Mouse (Mus musculus): ENCODE data around the gene Rgmb. TPM values are rescaled to one million over a fixed set of nuclear protein-coding genes. Genes with fewer than 3 reads are reported as not detected.

Rgmb gene
- polyA plus RNA-seq, 1 experiment from 2014 or later, result 14.3 TPM

- ATAC-seq (ENCODE audit: insufficient number of reproducible peaks, insufficient read depth, low FRiP score, low TSS enrichment, low read depth), result 0 out of 2 replicates have a peak, but pooled peaks have one; percentile 39
- peak overlapping the region; percentile 82 for H3K27ac ChIP-seq
- no peak overlapping the region for H3K4me3 ChIP-seq
- peaks cover 18% of the 10 kb centered on the region for H3K36me3 ChIP-seq
- WGBS, result 12% methylated on average over 10 of the region's 10 CpGs
- no peaks in the 10 kb centered on the region for H3K27me3 ChIP-seq
- H3K9ac ChIP-seq, result peak overlapping the region; percentile 32; the same call in 1 of the 2 replicates
- H3K4me1 ChIP-seq, result peaks cover 50% of the 10 kb centered on the region
- H3K9me3 ChIP-seq, result no peaks in the 10 kb centered on the region
- peak overlapping the region; percentile 19 for H3K4me2 ChIP-seq
Measured at GRCm38 (mm10) chr17:15808468-15809374, 22.1 kb downstream of the Rgmb start.

- Histone ChIP-seq H3K4me1 (peaks cover 44% of the 10 kb centered on the region), H3K36me3 (peaks cover 18% of the 10 kb centered on the region), H3K4me2 (no peak overlapping the region), H3K9ac (no peak overlapping the region), H3K9me3 (no peaks in the 10 kb centered on the region), H3K27me3 (no peaks in the 10 kb centered on the region), H3K27ac (peak overlapping the region; percentile 82; the same call in 1 of the 2 replicates), H3K4me3 (no peak overlapping the region)
- ATAC-seq (ENCODE audit: insufficient number of reproducible peaks, insufficient read depth, low FRiP score, low TSS enrichment, low read depth), result no peak
- 48% methylated on average over 4 of the region's 4 CpGs for WGBS
Measured at GRCm38 (mm10) chr17:15808015-15808414, 22.8 kb downstream of the Rgmb start.

GRCm38 (mm10) chr17:15807295-15807984 is 23.4 kb downstream of the Rgmb start:
- WGBS, result 92% methylated on average over 23 of the region's 23 CpGs
- H3K27ac ChIP-seq, result no peak overlapping the region
- H3K4me2 ChIP-seq, result no peak overlapping the region
- H3K4me3 ChIP-seq, result no peak overlapping the region
- ATAC-seq (ENCODE audit: insufficient number of reproducible peaks, insufficient read depth, low FRiP score, low TSS enrichment, low read depth), result no peak
- H3K9ac ChIP-seq, result no peak overlapping the region
- H3K36me3 ChIP-seq, result peaks cover 22% of the 10 kb centered on the region
- peaks cover 39% of the 10 kb centered on the region for H3K4me1 ChIP-seq
- no peaks in the 10 kb centered on the region for H3K9me3 ChIP-seq
- no peaks in the 10 kb centered on the region for H3K27me3 ChIP-seq

GRCm38 (mm10) chr17:15804008-15804812 is 26.6 kb downstream of the Rgmb start:
- no peak overlapping the region for H3K27ac ChIP-seq
- ATAC-seq (ENCODE audit: insufficient number of reproducible peaks, insufficient read depth, low FRiP score, low TSS enrichment, low read depth), result no peak
- H3K4me2 ChIP-seq, result no peak overlapping the region
- no peak overlapping the region for H3K9ac ChIP-seq
- H3K9me3 ChIP-seq, result no peaks in the 10 kb centered on the region
- 51% methylated on average over 15 of the region's 15 CpGs for WGBS
- no peak overlapping the region for H3K4me3 ChIP-seq
- no peaks in the 10 kb centered on the region for H3K27me3 ChIP-seq
- H3K4me1 ChIP-seq, result peaks cover 14% of the 10 kb centered on the region
- H3K36me3 ChIP-seq, result peaks cover 23% of the 10 kb centered on the region

- 74% methylated on average over 3 of the region's 3 CpGs for WGBS
- no peak for ATAC-seq (ENCODE audit: insufficient number of reproducible peaks, insufficient read depth, low FRiP score, low TSS enrichment, low read depth)
- Histone ChIP-seq H3K36me3 (peaks cover 5% of the 10 kb centered on the region; the same call in 1 of the 2 replicates), H3K27me3 (no peaks in the 10 kb centered on the region), H3K4me3 (no peak overlapping the region), H3K4me1 (no peaks in the 10 kb centered on the region), H3K4me2 (no peak overlapping the region), H3K27ac (no peak overlapping the region), H3K9me3 (no peaks in the 10 kb centered on the region), H3K9ac (no peak overlapping the region)
Measured at GRCm38 (mm10) chr17:15799195-15799793, 31.5 kb downstream of the Rgmb start.

- H3K27me3 ChIP-seq, result no peaks in the 10 kb centered on the region
- no peaks in the 10 kb centered on the region for H3K4me1 ChIP-seq
- 90% methylated on average over 8 of the region's 8 CpGs for WGBS
- no peaks in the 10 kb centered on the region; the same call in 1 of the 2 replicates for H3K9me3 ChIP-seq
- H3K36me3 ChIP-seq, result no peaks in the 10 kb centered on the region
- H3K27ac ChIP-seq, result no peak overlapping the region
- no peak for ATAC-seq (ENCODE audit: insufficient number of reproducible peaks, insufficient read depth, low FRiP score, low TSS enrichment, low read depth)
- H3K4me2 ChIP-seq, result no peak overlapping the region
- H3K9ac ChIP-seq, result no peak overlapping the region
- H3K4me3 ChIP-seq, result no peak overlapping the region
Measured at GRCm38 (mm10) chr17:15790716-15791115, 40.1 kb downstream of the Rgmb start.

- H3K27me3 ChIP-seq, result no peaks in the 10 kb centered on the region
Measured at GRCm38 (mm10) chr17:15787036-15787435, 43.8 kb downstream of the Rgmb start.

GRCm38 (mm10) chr17:15777979-15778378 is 52.9 kb downstream of the Rgmb start:
- ATAC-seq (ENCODE audit: insufficient number of reproducible peaks, insufficient read depth, low FRiP score, low TSS enrichment, low read depth), result no peak
- Histone ChIP-seq H3K4me3 (no peak overlapping the region), H3K27me3 (no peaks in the 10 kb centered on the region), H3K9ac (no peak overlapping the region), H3K9me3 (no peaks in the 10 kb centered on the region), H3K4me1 (no peaks in the 10 kb centered on the region), H3K4me2 (no peak overlapping the region), H3K36me3 (no peaks in the 10 kb centered on the region), H3K27ac (no peak overlapping the region)
- 76% methylated on average over 6 of the region's 6 CpGs for WGBS

More at GRCm38 (mm10) chr17:15787036-15787435, 43.8 kb downstream of the Rgmb start:
- H3K36me3 ChIP-seq, result no peaks in the 10 kb centered on the region
- no peaks in the 10 kb centered on the region; the same call in 1 of the 2 replicates for H3K9me3 ChIP-seq
- no peak overlapping the region for H3K4me3 ChIP-seq
- ATAC-seq (ENCODE audit: insufficient number of reproducible peaks, insufficient read depth, low FRiP score, low TSS enrichment, low read depth), result no peak
- no peaks in the 10 kb centered on the region for H3K4me1 ChIP-seq
- H3K9ac ChIP-seq, result no peak overlapping the region
- H3K27ac ChIP-seq, result no peak overlapping the region
- H3K4me2 ChIP-seq, result no peak overlapping the region
- 27% methylated on average over 3 of the region's 3 CpGs for WGBS

- 69% methylated on average over 5 of the region's 5 CpGs for WGBS
- Histone ChIP-seq H3K9me3 (no peaks in the 10 kb centered on the region), H3K27ac (no peak overlapping the region), H3K9ac (no peak overlapping the region), H3K27me3 (no peaks in the 10 kb centered on the region), H3K4me1 (no peaks in the 10 kb centered on the region), H3K36me3 (no peaks in the 10 kb centered on the region; the same call in 1 of the 2 replicates), H3K4me3 (no peak overlapping the region), H3K4me2 (no peak overlapping the region)
- no peak for ATAC-seq (ENCODE audit: insufficient number of reproducible peaks, insufficient read depth, low FRiP score, low TSS enrichment, low read depth)
Measured at GRCm38 (mm10) chr17:15776349-15776748, 54.5 kb downstream of the Rgmb start.

- Histone ChIP-seq H3K4me3 (no peak overlapping the region), H3K36me3 (peaks cover 15% of the 10 kb centered on the region), H3K27me3 (no peaks in the 10 kb centered on the region), H3K9me3 (no peaks in the 10 kb centered on the region), H3K4me1 (no peaks in the 10 kb centered on the region), H3K27ac (no peak overlapping the region), H3K4me2 (no peak overlapping the region), H3K9ac (no peak overlapping the region)
- WGBS, result 71% methylated on average over 5 of the region's 5 CpGs
- ATAC-seq (ENCODE audit: insufficient number of reproducible peaks, insufficient read depth, low FRiP score, low TSS enrichment, low read depth), result no peak
Measured at GRCm38 (mm10) chr17:15774565-15775215, 56.1 kb downstream of the Rgmb start.
